Mouse (Mus musculus): ENCODE measurements at regions not wholly inside any gene's neighbourhood (a gene's known extent, or its start where the extent isn't known, plus 50 kb on each side); places are given as distances from the start of the nearest gene placed in this dataset.

DNA sequence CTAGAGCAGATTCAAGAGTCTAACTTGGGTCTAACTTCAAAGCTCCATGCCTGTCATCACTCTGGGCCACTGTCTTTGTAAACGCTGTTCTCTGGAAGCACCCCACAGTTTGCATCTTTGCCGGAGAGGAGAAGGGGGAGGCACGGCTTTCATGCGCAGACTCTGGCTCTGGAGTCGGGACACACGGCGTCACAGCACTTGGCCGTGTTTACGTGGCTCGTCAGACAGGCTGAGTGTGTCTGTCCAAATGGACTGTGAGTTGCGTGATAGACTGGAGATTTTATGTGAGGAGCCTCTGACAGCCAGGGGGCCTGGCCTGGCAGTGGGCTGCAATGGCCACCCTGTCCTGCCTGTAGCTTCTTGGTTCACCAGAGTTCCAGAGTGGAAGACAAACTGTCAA, 142.6 kb downstream of the Fgf18 start:
- no peaks in the 10 kb centered on the region for H3K9me3 ChIP-seq (ENCODE audit: low read length)
- no peaks in the 10 kb centered on the region for H3K36me3 ChIP-seq (ENCODE audit: insufficient read depth)
- 71% methylated on average over 11 of the region's 11 CpGs for WGBS
- H3K4me3 ChIP-seq (ENCODE audit: low read depth, low read length) = no peak overlapping the region
- DNase-seq = no peak
- ATAC-seq = no peak
- no peak overlapping the region for H3K27ac ChIP-seq (ENCODE audit: low read depth, low read length)
- no peaks in the 10 kb centered on the region for H3K27me3 ChIP-seq (ENCODE audit: insufficient read depth, low read length)
- TF ChIP-seq CTCF (IDR thresholded peaks at IDR 0.05; ENCODE audit: low read depth) = no peak
- H3K4me2 ChIP-seq (ENCODE audit: low read depth) = no peak overlapping the region
- peaks cover 5% of the 10 kb centered on the region; the same call in 1 of the 2 replicates for H3K4me1 ChIP-seq (ENCODE audit: insufficient read depth)
- no peak overlapping the region for H3K9ac ChIP-seq

DNA sequence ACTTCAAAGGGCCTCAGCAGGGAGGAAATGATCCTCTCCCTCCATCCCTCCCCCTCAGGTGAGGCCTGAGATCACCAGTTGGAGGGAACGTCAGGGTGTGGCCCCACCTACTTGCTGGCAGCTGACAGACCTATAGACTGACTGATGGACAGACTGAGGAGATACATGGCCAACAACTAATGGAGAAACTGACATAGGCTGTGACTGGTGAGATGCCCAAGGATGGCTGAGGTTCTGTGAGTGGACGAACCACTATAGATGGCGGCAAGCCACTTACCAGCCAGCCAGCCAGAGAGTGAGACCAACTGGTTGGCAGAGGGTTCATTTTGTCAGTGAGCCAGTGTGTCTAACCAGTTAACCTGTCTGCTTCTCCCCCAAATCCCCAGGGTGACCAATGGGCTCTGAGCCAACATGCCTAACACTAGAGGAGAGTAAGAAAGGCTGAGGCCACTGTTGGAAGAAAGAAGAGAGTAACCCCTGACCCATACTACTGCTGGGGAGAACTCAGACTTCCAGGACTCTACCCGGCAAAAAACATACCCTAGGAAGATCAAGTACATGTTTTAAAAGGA, 147.4 kb downstream of the Fgf18 start:
- WGBS = 80% methylated on average over 4 of the region's 4 CpGs
- Histone ChIP-seq H3K9ac (no peak overlapping the region), H3K27ac (ENCODE audit: low read depth, low read length) (no peak overlapping the region), H3K9me3 (ENCODE audit: low read length) (no peaks in the 10 kb centered on the region), H3K4me3 (ENCODE audit: low read depth, low read length) (no peak overlapping the region), H3K36me3 (ENCODE audit: insufficient read depth) (no peaks in the 10 kb centered on the region), H3K27me3 (ENCODE audit: insufficient read depth, low read length) (no peaks in the 10 kb centered on the region), H3K4me1 (ENCODE audit: insufficient read depth) (no peaks in the 10 kb centered on the region; the same call in 1 of the 2 replicates), H3K4me2 (ENCODE audit: low read depth) (no peak overlapping the region)
- ATAC-seq (no peak), DNase-seq (no peak)
- TF ChIP-seq CTCF (IDR thresholded peaks at IDR 0.05; ENCODE audit: low read depth) = no peak

DNA sequence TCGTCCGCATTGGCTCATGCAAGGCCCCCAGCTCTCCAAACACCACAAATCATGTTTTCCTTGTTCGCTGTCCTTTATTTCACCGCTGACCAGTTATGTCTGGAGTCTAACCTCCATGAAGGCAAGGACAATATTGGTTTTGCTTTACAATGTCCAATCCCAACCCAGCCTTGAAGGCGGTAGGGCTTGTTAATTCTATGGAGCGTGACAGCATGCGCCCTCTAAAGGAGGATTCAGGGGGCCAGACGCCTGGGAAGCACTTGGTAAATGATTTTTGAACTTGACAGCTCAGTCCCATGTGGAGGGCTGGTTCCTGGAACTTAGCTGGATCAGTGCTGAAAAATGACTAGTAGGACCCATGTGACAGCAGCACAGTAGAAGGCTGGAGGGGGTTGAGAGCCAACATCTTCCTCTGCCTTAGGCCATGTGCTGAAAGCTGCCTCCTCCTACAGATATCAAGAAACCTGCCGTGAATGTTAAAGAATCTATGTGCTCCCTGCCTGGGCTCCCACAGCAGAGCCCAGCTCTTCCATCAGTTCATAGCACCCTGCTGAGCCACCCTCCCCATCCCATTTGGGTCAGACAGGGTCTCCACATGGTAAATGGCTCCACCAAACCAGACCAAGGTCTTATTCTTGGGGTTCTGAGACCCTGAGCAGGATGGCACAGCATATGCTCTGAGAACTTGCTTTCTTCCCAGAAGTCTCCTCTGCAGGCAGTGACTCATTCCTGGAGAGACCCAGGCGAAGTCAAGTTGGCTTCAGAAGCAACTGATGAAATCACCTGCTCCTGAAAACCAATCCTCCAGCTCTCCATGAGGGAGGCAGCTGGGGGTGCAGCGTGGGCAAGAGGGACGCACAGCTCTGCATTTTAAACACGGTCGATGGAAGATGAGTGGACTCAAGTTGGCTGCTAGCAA, 148.3 kb downstream of the Fgf18 start:
- no peak for TF ChIP-seq CTCF (IDR thresholded peaks at IDR 0.05; ENCODE audit: low read depth)
- H3K4me2 ChIP-seq (ENCODE audit: low read depth) = no peak overlapping the region
- DNase-seq (no peak), ATAC-seq (no peak)
- WGBS = 86% methylated on average over 14 of the region's 14 CpGs
- H3K27ac ChIP-seq (ENCODE audit: low read depth, low read length) = no peak overlapping the region
- H3K9ac ChIP-seq = no peak overlapping the region
- H3K9me3 ChIP-seq (ENCODE audit: low read length) = no peaks in the 10 kb centered on the region
- H3K4me3 ChIP-seq (ENCODE audit: low read depth, low read length) = no peak overlapping the region
- no peaks in the 10 kb centered on the region for H3K4me1 ChIP-seq (ENCODE audit: insufficient read depth)
- H3K36me3 ChIP-seq (ENCODE audit: insufficient read depth) = no peaks in the 10 kb centered on the region
- no peaks in the 10 kb centered on the region for H3K27me3 ChIP-seq (ENCODE audit: insufficient read depth, low read length)

DNA sequence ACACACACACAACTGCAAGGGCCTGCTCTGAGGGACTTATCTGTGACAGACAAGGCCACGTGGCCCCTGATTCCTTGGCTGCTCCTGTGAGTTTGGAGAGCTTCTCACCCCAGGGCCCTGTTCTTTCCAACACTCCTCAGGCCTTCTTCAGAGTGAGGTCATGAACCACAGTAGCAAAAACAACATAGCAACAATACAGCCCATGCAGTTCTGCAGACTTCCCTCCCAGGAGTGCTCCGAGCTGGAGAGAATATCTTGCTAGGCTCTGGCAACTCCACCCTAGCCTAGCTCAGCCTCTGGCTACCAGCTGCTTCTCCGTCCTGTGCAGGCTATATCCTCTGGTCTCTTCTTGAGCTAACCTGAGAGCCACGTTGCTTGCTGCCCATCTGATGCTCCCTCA, 152.8 kb downstream of the Fgf18 start:
- DNase-seq = no peak
- WGBS = 75% methylated on average over 4 of the region's 4 CpGs

DNA sequence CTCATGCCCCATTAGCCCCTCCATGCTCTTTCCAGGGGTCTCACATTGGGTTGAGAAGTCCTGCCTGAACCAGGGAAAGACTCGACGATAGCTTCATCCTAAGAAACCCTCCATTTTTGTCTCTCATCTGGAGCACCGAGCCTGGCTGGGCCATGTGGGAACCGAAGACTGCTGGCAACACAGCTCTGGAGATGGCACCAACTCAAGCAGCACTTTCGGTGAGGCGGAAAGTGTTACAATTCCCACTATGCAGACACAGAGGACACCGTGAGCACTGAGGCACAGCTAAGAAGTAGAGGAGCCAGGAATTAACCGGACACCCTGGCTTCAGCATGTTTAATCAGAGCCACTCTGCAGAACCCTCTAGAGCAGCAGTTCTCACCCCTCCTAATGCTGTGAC, 153.8 kb downstream of the Fgf18 start:
- Histone ChIP-seq H3K9me3 (ENCODE audit: low read length) (no peaks in the 10 kb centered on the region), H3K27me3 (ENCODE audit: insufficient read depth, low read length) (no peaks in the 10 kb centered on the region), H3K36me3 (ENCODE audit: insufficient read depth) (no peaks in the 10 kb centered on the region), H3K4me2 (ENCODE audit: low read depth) (no peak overlapping the region), H3K27ac (ENCODE audit: low read depth, low read length) (no peak overlapping the region), H3K4me1 (ENCODE audit: insufficient read depth) (no peaks in the 10 kb centered on the region), H3K4me3 (ENCODE audit: low read depth, low read length) (no peak overlapping the region), H3K9ac (no peak overlapping the region)
- TF ChIP-seq CTCF (IDR thresholded peaks at IDR 0.05; ENCODE audit: low read depth) = no peak
- WGBS = 66% methylated on average over 8 of the region's 8 CpGs
- no peak for DNase-seq
- ATAC-seq = no peak

More for the DNA sequence above, 152.8 kb downstream of the Fgf18 start:
- Histone ChIP-seq H3K4me3 (ENCODE audit: low read depth, low read length) (no peak overlapping the region), H3K36me3 (ENCODE audit: insufficient read depth) (no peaks in the 10 kb centered on the region), H3K27ac (ENCODE audit: low read depth, low read length) (no peak overlapping the region), H3K9ac (no peak overlapping the region), H3K4me1 (ENCODE audit: insufficient read depth) (no peaks in the 10 kb centered on the region), H3K4me2 (ENCODE audit: low read depth) (no peak overlapping the region), H3K9me3 (ENCODE audit: low read length) (no peaks in the 10 kb centered on the region), H3K27me3 (ENCODE audit: insufficient read depth, low read length) (no peaks in the 10 kb centered on the region)
- no peak for TF ChIP-seq CTCF (IDR thresholded peaks at IDR 0.05; ENCODE audit: low read depth)
- ATAC-seq = no peak

DNA sequence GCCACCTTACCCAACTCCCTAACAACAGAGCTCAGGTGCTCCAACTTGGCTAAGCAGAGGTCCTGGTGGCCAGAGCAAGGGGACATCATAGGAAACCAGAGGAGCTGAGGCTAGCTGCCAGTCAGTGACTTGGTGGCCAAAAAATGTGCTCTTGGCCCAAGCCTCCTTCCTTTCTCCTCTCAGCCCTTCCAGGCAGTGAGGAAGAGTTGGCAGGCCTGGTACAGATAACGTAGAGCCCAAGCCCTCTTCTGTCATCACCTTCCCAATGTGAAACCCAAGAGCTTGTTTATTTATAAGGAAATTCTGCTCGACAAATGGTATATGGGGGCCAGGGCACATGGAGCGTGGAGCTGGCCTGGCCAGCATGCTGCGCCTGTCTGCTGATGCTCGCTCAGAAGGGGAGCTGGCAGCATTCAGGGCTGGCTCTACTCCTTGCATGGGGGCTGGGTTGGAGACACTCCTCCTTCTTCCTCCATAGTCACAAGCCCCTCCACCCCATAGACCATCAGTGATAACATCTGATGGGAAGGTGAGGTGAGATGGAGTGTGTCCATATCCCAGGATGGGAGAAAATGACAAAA, 156.1 kb downstream of the Fgf18 start:
- H3K9ac ChIP-seq = no peak overlapping the region
- DNase-seq (no peak), ATAC-seq (no peak)
- no peak overlapping the region for H3K27ac ChIP-seq (ENCODE audit: low read depth, low read length)
- no peak for TF ChIP-seq CTCF (IDR thresholded peaks at IDR 0.05; ENCODE audit: low read depth)
- no peak overlapping the region for H3K4me3 ChIP-seq (ENCODE audit: low read depth, low read length)
- H3K4me1 ChIP-seq (ENCODE audit: insufficient read depth) = no peaks in the 10 kb centered on the region
- no peak overlapping the region for H3K4me2 ChIP-seq (ENCODE audit: low read depth)
- H3K27me3 ChIP-seq (ENCODE audit: insufficient read depth, low read length) = no peaks in the 10 kb centered on the region
- WGBS = 78% methylated on average over 5 of the region's 5 CpGs
- H3K9me3 ChIP-seq (ENCODE audit: low read length) = no peaks in the 10 kb centered on the region
- no peaks in the 10 kb centered on the region for H3K36me3 ChIP-seq (ENCODE audit: insufficient read depth)

DNA sequence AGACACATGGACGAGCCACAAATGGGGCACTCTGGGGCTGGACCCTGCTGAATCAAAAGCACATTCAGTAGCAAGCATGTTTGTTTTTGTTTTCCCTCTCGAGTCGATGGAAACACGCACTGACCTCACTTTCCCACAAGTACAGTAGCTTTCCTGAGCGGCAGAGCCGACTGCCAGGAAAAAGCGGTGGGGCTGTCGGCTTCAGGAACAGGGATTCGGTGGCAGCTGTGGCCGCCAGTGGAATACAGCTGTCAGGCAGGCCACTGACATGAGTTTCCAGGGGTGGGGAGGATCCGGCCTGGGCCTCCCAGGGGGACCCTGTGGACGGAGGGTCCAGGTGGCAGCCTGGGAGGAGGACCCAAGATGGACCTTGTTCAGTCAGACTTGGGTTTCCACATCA, 157.0 kb downstream of the Fgf18 start:
- Histone ChIP-seq H3K4me1 (ENCODE audit: insufficient read depth) (no peaks in the 10 kb centered on the region), H3K9ac (no peak overlapping the region), H3K27me3 (ENCODE audit: insufficient read depth, low read length) (no peaks in the 10 kb centered on the region), H3K9me3 (ENCODE audit: low read length) (no peaks in the 10 kb centered on the region), H3K4me3 (ENCODE audit: low read depth, low read length) (no peak overlapping the region), H3K27ac (ENCODE audit: low read depth, low read length) (no peak overlapping the region), H3K36me3 (ENCODE audit: insufficient read depth) (no peaks in the 10 kb centered on the region), H3K4me2 (ENCODE audit: low read depth) (no peak overlapping the region)
- no peak for ATAC-seq
- no peak for DNase-seq
- WGBS = 86% methylated on average over 12 of the region's 12 CpGs
- no peak for TF ChIP-seq CTCF (IDR thresholded peaks at IDR 0.05; ENCODE audit: low read depth)
